Mouse (Mus musculus) layer of hippocampus, postnatal 25 days (tissue): Measurements from ENCODE around the gene Olfr727. TPM values are rescaled to one million over a fixed set of nuclear protein-coding genes. Genes with fewer than 3 reads are reported as not detected.

Experiments used
- DNase-seq, 2 experiments: peaks; one replicate each; pipeline ENCODE4 v3.0.0; 2022; ENCODE audit warnings: mixed read lengths in 2 of 2, low spot score in 1 of 2; ENCODE audit errors: extremely low spot score in 1 of 2
- total RNA-seq, 2 experiments: library from RNA; stranded (reverse); gene quantifications; 2 replicates each; pipeline ENCODE4 v1.2.3; 2021

The Olfr727 gene
- total RNA-seq, result not detected

GRCm38 (mm10) chr14:50122886-50123285 lies at the start of gene Olfr727:
Olfr727 (plus strand) TSS chr14:50123186.
- no peak for DNase-seq

GRCm38 (mm10) chr14:50090853-50091252 lies 32.1 kb upstream of the Olfr727 start, which contains the start of gene Olfr726:
Olfr726 (minus strand) TSS chr14:50090953.
- DNase-seq, result no peak

- no peak for DNase-seq
Observed at GRCm38 (mm10) chr14:50142580-50142979, 19.6 kb downstream of the Olfr727 start, which contains the start of gene Olfr728. Olfr728 (minus strand) TSS chr14:50142680.

GRCm38 (mm10) chr14:50152810-50153209 lies 29.8 kb downstream of the Olfr727 start, which contains the start of gene Olfr729:
Olfr729 (minus strand) TSS chr14:50152910.
- no peak for DNase-seq

Other genes starting within 250 kb of the Olfr727 start
- gene Olfr722, start 221.2 kb upstream of the Olfr727 start, total RNA-seq, result not detected
- not detected for gene Olfr723, start 191.4 kb upstream of the Olfr727 start, total RNA-seq
- gene Olfr724, start 159.9 kb upstream of the Olfr727 start, total RNA-seq, result not detected
- not detected for gene Olfr725, start 82.8 kb upstream of the Olfr727 start, total RNA-seq
- not detected for gene Olfr726, start 32.2 kb upstream of the Olfr727 start, total RNA-seq
- not detected for gene Olfr728, start 19.5 kb downstream of the Olfr727 start, total RNA-seq
- gene Olfr729, start 29.7 kb downstream of the Olfr727 start, total RNA-seq, result not detected
- gene Olfr730, start 65.0 kb downstream of the Olfr727 start, total RNA-seq, result not detected
- not detected for gene Olfr731, start 118.7 kb downstream of the Olfr727 start, total RNA-seq
- not detected for gene Olfr732, start 161.0 kb downstream of the Olfr727 start, total RNA-seq
- not detected for gene Olfr733, start 178.3 kb downstream of the Olfr727 start, total RNA-seq
- gene Olfr734, start 203.6 kb downstream of the Olfr727 start, total RNA-seq, result not detected
- not detected for gene Olfr735, start 225.7 kb downstream of the Olfr727 start, total RNA-seq
- not detected for gene Tlr11, start 234.7 kb downstream of the Olfr727 start, total RNA-seq